Mouse (Mus musculus): ENCODE measurements around the gene Meis2. TPM values are rescaled to one million over a fixed set of nuclear protein-coding genes. Genes with fewer than 3 reads are reported as not detected.

Gene Meis2
- total RNA-seq, 2 experiments from 2014 or later, result 20.8 to 27.4 TPM

- no peak for DNase-seq
- intact Hi-C loops (cut with DNase I), result no loop called here
Measured at GRCm38 (mm10) chr2:116015520-116015919, 50.1 kb downstream of the Meis2 start.

- DNase-seq, result no peak
- intact Hi-C loops (cut with DNase I), result no loop called here
Measured at GRCm38 (mm10) chr2:116010469-116010868, 55.2 kb downstream of the Meis2 start.

DNA sequence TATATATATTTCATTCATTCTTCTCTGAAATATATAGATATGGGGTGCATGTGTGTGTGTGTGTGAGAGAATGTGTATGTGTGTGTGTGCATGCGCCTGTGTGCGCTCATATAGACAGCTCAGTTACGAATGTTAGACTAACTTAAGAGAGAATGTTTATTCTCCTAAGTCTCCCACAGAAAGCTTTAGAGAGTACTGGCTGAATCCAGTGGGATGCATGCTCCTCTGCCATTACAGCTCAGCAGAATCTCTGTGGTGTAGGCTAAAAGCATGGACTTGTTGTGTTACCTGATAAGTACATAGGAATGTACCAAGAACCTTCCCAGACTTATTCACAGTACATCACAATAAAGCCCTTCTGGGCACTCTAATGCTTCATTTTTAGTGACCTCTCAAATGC is 55.6 kb downstream of the Meis2 start:
- intact Hi-C loops (cut with DNase I), result no loop called here
- no peak for DNase-seq

DNA sequence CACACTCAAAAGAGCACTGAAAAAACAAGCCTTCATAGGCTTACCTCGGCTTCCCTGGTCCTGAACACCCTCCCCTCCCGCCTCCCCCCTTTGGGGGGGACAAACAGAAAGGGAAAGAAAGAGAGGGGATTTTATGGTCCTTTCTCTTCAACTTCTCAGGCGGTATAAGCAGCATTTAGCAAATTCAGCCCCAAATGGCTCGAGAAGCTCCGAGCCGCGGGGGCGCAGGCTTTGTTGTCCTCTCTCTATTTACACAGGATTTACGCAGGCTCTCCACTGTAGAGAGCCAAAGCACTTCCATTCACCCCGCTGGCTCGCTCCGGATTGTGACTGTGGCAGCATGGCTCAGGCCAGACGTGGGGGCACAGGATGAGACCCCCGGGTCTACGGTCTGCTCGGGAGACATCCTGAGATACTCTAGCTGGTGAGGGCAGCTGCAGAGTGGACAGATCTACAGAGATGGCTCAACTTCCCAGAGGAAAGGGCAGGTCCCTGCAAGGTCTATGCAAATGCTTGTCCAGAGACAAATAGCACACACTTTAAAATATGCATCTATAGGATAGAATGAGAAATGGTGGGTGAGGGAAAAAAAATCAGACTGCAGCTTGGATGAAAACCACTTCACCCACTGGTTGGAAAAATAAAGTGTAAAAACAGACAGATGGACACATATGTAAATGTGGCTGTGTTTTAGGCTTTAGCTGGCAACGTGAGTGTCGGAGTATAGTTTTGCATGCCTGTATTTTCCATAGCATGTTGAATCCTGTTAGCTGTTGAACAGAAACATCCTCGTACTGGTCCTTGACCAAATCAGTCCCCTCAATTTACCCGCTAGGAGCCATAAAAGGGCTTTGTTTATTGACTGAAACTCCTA is 56.3 kb downstream of the Meis2 start:
- no peak for DNase-seq
- intact Hi-C loops (cut with DNase I), result no loop called here

- intact Hi-C loops (cut with DNase I), result no loop called here
- DNase-seq, result no peak
Measured at GRCm38 (mm10) chr2:116002354-116002753, 63.3 kb downstream of the Meis2 start.

DNA sequence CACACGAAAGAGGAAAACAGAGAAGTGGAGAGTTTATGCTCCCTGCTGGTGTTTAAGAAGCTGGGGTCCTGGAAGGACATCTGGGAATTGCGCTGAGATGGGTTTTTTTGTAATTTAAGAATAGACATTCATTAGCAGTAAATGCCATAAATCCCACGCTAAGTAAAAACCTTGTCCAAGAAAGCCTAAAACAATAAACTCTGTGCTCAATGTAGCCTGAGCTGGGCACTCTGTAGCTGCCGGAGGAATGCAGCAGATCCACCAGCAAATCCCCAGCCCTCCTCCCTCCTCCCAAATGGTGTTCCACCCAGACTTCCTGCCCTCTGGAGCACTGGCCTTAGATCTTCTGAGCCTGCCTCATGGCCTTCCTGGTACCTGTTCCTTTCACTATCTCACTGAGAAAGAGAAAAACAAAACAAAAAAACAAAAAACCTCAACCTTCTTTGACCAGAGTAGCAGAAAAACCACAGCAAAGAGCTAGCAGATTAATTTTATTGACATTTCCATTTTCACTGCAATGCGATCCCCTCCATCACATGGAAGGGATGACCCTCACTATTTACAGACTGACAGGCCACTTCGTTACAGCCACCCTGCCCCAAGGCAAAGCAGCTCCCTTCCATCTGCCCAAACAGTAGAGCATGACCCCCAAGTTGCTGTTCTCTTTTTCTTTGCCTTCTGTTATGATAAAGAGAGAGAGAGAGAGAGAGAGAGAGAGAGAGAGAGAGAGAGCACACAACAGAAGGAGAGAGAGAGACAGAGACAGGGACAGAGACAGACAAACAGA is 64.1 kb downstream of the Meis2 start:
- DNase-seq, result no peak
- intact Hi-C loops (cut with DNase I), result no loop called here

GRCm38 (mm10) chr2:116000514-116000913 is 65.1 kb downstream of the Meis2 start:
- DNase-seq, result no peak
- intact Hi-C loops (cut with DNase I), result no loop called here

DNA sequence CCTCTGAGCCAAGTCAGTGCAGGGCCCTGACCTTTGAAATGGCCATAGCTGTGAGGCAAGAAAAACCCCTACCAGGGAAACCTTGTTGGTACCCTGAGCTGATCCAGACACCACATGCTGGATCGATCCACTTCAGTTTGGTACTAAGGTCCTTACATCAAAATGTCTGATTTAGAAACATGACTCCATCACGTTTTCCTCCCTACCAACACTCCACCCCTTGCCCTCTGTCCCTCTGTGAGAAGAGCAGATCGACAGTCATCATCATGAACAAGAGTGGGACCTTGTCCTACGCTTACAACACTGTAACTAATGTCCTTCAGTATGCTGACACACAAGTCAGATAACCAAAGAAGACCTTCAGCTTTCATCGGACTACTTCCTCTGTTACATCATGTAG is 66.8 kb downstream of the Meis2 start:
- DNase-seq, result no peak
- intact Hi-C loops (cut with DNase I), result no loop called here

DNA sequence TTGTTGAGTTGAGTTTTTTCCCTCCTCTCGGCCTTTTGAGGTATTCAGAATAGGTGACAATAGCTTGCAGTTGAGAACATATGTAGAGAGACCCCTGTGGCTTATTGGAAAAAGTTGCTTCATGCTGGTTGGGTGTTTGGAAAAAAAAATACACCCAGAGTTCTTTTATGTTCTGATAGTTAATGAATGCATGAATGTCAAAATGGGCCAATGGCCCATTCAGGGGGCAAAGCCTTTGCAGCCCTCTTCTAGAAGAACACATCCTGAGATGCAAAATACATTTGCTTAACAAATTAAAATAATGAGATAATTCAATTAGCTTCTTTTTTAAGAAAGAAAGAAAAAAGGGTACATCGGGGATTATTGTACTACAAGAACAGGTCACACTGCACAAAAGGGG is 69.2 kb downstream of the Meis2 start:
- intact Hi-C loops (cut with DNase I), result no loop called here
- DNase-seq, result no peak

- no peak for DNase-seq
- intact Hi-C loops (cut with DNase I), result no loop called here
Measured at GRCm38 (mm10) chr2:115993877-115994276, 71.8 kb downstream of the Meis2 start.

DNA sequence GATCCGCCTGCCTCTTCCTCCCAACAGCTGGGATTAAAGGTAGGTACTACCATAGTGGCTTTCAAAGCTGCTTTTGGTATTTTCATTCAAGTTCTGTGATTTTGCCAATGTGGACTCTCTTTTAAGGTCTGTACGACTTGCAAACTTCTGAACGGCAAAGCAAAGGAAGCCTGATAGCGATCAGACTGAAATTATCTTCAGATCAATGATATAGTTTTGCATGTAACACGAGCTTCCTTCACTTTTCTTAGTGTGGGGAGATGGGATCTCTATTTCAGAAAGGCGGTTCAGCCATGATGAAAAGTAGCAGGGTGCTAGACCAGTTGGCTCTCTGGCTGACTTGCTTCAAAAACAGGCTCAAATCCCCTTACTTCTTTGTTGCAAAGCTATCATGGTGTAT is 76.4 kb downstream of the Meis2 start:
- intact Hi-C loops (cut with DNase I), result no loop called here
- no peak for DNase-seq

- no peak for DNase-seq
- intact Hi-C loops (cut with DNase I), result no loop called here
Measured at GRCm38 (mm10) chr2:115988448-115988847, 77.2 kb downstream of the Meis2 start.

DNA sequence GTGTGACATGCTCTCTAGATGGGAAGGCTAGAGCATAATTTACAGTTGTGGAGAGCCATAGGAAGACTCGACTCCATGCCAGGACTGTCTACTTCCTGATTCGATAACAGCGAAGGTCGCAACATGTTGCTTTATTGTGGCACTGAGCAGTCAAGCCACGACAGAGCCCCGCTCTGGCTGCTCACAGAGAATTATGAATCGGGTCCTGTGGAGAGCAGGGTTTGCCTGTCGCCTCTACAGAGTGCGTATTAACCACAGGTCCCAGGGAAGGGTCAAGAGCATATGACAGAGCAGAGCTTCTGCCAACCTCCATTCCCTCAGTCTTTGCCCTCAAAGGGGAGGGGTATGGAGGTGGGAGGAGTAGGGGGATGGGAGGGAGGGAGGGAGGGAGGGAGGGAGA is 80.7 kb downstream of the Meis2 start:
- intact Hi-C loops (cut with DNase I), result no loop called here
- no peak for DNase-seq

- intact Hi-C loops (cut with DNase I), result no loop called here
- no peak for DNase-seq
Measured at GRCm38 (mm10) chr2:115984487-115984886, 81.2 kb downstream of the Meis2 start.

DNA sequence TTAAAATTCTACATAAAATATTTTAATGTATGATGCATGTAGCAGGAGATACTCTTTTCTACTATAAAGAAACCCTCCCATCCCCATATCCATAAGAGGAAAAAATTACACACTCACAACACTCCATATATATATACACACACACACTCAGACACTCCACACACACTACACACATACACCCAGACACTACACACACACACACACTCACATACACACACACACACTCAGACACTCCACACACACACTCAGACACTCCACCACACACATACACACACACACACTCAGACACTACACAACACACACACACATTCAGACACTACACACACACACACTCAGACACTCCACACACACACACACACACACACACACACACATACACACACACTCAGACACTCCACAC is 85.1 kb downstream of the Meis2 start:
- intact Hi-C loops (cut with DNase I), result no loop called here
- DNase-seq, result no peak

GRCm38 (mm10) chr2:115979683-115980476 is 85.8 kb downstream of the Meis2 start:
- intact Hi-C loops (cut with DNase I), result no loop called here
- DNase-seq, result no peak

DNA sequence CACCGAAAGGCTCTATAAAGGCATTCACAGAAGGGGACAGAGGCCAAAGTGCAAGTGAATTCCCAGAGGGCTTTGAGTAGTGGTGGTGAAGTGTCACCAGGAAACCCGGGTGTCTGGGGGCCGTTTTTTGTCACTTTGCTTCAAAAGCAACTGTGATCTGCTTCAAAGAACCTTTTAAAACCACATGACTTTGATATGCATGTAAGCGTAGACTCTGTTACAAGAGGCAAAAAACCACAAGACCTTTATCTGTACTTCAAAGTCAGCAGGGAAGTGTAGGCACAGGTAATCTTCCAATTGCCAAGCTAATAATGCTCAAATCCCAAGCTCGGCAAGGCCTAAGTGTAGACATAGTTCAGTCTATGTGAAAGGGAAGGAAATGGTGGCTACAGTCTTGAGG is 87.0 kb downstream of the Meis2 start:
- intact Hi-C loops (cut with DNase I), result no loop called here
- no peak for DNase-seq

DNA sequence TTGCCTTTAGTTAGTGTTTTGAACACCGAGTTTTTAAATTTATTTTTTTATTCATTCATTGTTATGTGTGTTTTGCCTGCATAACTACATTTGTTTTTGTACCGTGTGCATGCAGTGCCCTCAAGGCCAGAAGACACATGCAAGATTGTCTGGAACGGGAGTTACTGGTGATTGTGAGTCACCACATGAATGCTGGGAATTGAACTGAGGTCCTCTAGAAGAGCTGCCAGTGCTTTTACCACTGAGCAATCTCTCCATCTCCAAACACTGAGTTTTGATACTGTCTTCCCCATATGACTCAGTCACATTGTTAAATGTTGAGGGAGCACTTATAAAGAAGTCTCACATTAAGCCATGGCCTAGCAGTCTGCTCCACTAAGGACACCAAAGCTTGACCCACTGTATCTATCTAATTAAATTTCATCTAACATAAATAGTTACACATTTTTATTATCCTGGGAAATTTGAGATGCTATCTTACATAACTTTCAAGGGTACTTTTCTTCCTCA is 94.3 kb downstream of the Meis2 start:
- DNase-seq, result no peak
- intact Hi-C loops (cut with DNase I), result no loop called here

- intact Hi-C loops (cut with DNase I), result no loop called here
- DNase-seq, result no peak
Measured at GRCm38 (mm10) chr2:115970091-115970820, 95.4 kb downstream of the Meis2 start.

DNA sequence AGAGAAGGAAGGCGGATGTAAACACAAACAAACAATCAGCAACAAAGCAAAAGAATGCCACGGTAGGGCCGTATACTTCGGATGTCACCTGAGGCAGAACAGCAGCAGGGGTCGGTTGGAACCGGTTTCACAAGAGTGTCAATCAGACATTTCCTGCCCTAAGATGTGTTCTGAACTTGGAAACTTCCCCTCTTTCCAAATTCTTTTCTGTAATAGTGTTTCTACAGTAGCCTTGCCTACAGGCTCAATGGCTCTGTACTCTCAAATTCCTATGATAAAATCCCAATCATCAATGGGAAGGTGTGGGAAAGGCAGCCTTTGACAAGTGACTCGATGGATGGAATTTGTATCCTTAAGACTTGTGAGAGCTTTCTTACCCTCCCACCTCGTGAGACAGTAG is 96.4 kb downstream of the Meis2 start:
- DNase-seq, result no peak
- intact Hi-C loops (cut with DNase I), result no loop called here
